Mouse (Mus musculus) intestine, embryonic 14.5 days (tissue): Measurements from ENCODE around the gene Tma7. TPM values are rescaled to one million over a fixed set of nuclear protein-coding genes. Genes with fewer than 3 reads are reported as not detected.

Source experiments
- ATAC-seq: fragments of 200-750 bp; cut with Nextera tagmentation; replicated peaks from 2 replicates; pipeline ENCODE4 v1.8.0; 2017; ENCODE audit warnings: low read depth, moderate number of reproducible peaks, moderate TSS enrichment, moderate library complexity; ENCODE audit not compliant: low FRiP score, low TSS enrichment
- DNase-seq: peaks from one replicate; pipeline ENCODE4 v3.0.0-alpha.2; 2018; ENCODE audit warnings: low spot score
- H3K27ac ChIP-seq: fragments of 300-500 bp; sonication (generic); 2 replicates; pipeline ENCODE4 v1.5.1; 2014; ENCODE audit warnings: low read depth, mild to moderate bottlenecking, control low read depth
- H3K27me3 ChIP-seq: fragments of 300-500 bp; sonication (generic); replicated peaks from 2 replicates; pipeline ENCODE4 v1.6.1; 2014; ENCODE audit warnings: low read length, control low read depth; ENCODE audit not compliant: control insufficient read depth, insufficient read depth
- H3K36me3 ChIP-seq: fragments of 300-500 bp; sonication (generic); 2 replicates; pipeline ENCODE4 v1.6.1; 2014; ENCODE audit warnings: low read length, control low read depth; ENCODE audit not compliant: control insufficient read depth, insufficient read depth
- H3K4me1 ChIP-seq: fragments of 300-500 bp; sonication (generic); replicated peaks from 2 replicates; pipeline ENCODE4 v1.6.1; 2014; ENCODE audit warnings: low read length, control low read depth, mixed read lengths; ENCODE audit not compliant: control insufficient read depth, insufficient read depth
- H3K4me2 ChIP-seq: fragments of 300-500 bp; sonication (generic); 2 replicates; pipeline ENCODE4 v1.6.1; 2014; ENCODE audit warnings: low read length
- H3K4me3 ChIP-seq: fragments of 300-500 bp; sonication (generic); 2 replicates; pipeline ENCODE4 v1.5.1; 2014; ENCODE audit warnings: low read depth, low read length, control low read depth, mixed read lengths
- H3K9ac ChIP-seq: fragments of 300-500 bp; sonication (generic); 2 replicates; pipeline ENCODE4 v1.6.1; 2014; ENCODE audit warnings: mild to moderate bottlenecking, low read length
- H3K9me3 ChIP-seq: fragments of 300-500 bp; sonication (generic); 2 replicates; pipeline ENCODE4 v1.6.1; 2016; ENCODE audit warnings: low read length, control low read depth; ENCODE audit not compliant: control insufficient read depth
- WGBS: fragments of 180-500 bp; shearing (Covaris S2); extraction: QIAGEN DNeasy Blood & Tissue Kit; methylation state at CpG from one replicate; pipeline ENCODE4 v1.1.7; 2014; 5-methylcytosine and 5-hydroxymethylcytosine counted together
- polyA plus RNA-seq: library from polyadenylated mRNA; unstranded; fragments of >200 nt; fragmentation: Nextera tagmentation; extraction: Ambion mirVana; gene quantifications from 2 replicates; pipeline ENCODE4 v1.2.1, GENCODE M21; 2014

Tma7 gene
- polyA plus RNA-seq, 1 experiment from 2014 or later, result 682 TPM

GRCm38 (mm10) chr9:109027521-109027920 is 54.9 kb downstream of the Tma7 start:
- ATAC-seq (no peak), DNase-seq (no peak)
- Histone ChIP-seq H3K27ac (no peak overlapping the region), H3K4me3 (no peak overlapping the region), H3K4me2 (no peak overlapping the region), H3K4me1 (no peaks in the 10 kb centered on the region), H3K36me3 (peaks cover 7% of the 10 kb centered on the region; the same call in 1 of the 2 replicates), H3K27me3 (no peaks in the 10 kb centered on the region), H3K9me3 (no peaks in the 10 kb centered on the region), H3K9ac (no peak overlapping the region)
- WGBS, result 80% methylated on average over 8 of the region's 8 CpGs

Other genes with a start within 250 kb of the Tma7 start
- 13.5 and 14.8 TPM in 2 replicates for gene Slc26a6, start 229.3 kb downstream of the Tma7 start, polyA plus RNA-seq
- not detected in 2 replicates for gene Tmem89, start 168.0 kb downstream of the Tma7 start, polyA plus RNA-seq
- 522 and 561 TPM in 2 replicates for gene Uqcrc1, start 146.0 kb downstream of the Tma7 start, polyA plus RNA-seq
- gene Col7a1, start 129.0 kb downstream of the Tma7 start, polyA plus RNA-seq, result 1.7 and 1.8 TPM in 2 replicates
- 0.37 TPM in 1 of 2 replicates, not detected in the other for gene Ucn2, start 96.6 kb downstream of the Tma7 start, polyA plus RNA-seq
- 10.2 and 11.3 TPM in 2 replicates for gene Pfkfb4, start 90.8 kb downstream of the Tma7 start, polyA plus RNA-seq
- gene Shisa5, start 44.0 kb downstream of the Tma7 start, polyA plus RNA-seq, result 80.8 and 85.8 TPM in 2 replicates
- gene Trex1, start 22.9 kb downstream of the Tma7 start, polyA plus RNA-seq, result 12.8 and 13.8 TPM in 2 replicates
- 27.7 and 28.2 TPM in 2 replicates for gene Atrip, start 8.5 kb downstream of the Tma7 start, polyA plus RNA-seq
- gene Ccdc51, start 94 bp downstream of the Tma7 start, polyA plus RNA-seq, result 12.9 and 14.5 TPM in 2 replicates
- gene Plxnb1, start 12.8 kb upstream of the Tma7 start, polyA plus RNA-seq, result 10.8 and 11.7 TPM in 2 replicates
- not detected in 2 replicates for gene Fbxw21, start 79.5 kb upstream of the Tma7 start, polyA plus RNA-seq
- not detected in 2 replicates for gene Fbxw13, start 113.4 kb upstream of the Tma7 start, polyA plus RNA-seq
- gene Fbxw20, start 152.2 kb upstream of the Tma7 start, polyA plus RNA-seq, result not detected in 2 replicates
- not detected in 2 replicates for gene Fbxw14, start 205.1 kb upstream of the Tma7 start, polyA plus RNA-seq